Mouse (Mus musculus) CH12.LX (cell line): ENCODE results near the gene Ncam2.

ENCODE experiments used
- MAX ChIP-seq: IDR thresholded peaks from 2 replicates; pipeline ENCODE4 v1.6.1; 2011; ENCODE audit warnings: low read length, improper control_type of control experiment
- MEF2A ChIP-seq: IDR thresholded peaks from 2 replicates; pipeline ENCODE4 v1.6.1; 2014; ENCODE audit warnings: low read depth, mild to moderate bottlenecking, inconsistent platforms, low read length, improper control_type of control experiment, borderline replicate concordance
- MXI1 ChIP-seq: IDR thresholded peaks from 2 replicates; pipeline ENCODE4 v1.6.1; 2011; ENCODE audit warnings: mild to moderate bottlenecking, low read depth, low read length, improper control_type of control experiment
- PAX5 ChIP-seq: IDR thresholded peaks from 2 replicates; pipeline ENCODE4 v1.6.1; 2012; ENCODE audit warnings: low read length, inconsistent platforms, mixed read lengths
- POLR2A ChIP-seq: IDR thresholded peaks from 2 replicates; pipeline ENCODE4 v1.6.1; 2011; ENCODE audit warnings: low read depth, mild to moderate bottlenecking, improper control_type of control experiment, low read length
- POLR2AphosphoS2 ChIP-seq: IDR thresholded peaks from 2 replicates; pipeline ENCODE4 v1.6.1; 2011; ENCODE audit warnings: low read depth, low read length, improper control_type of control experiment

DNA sequence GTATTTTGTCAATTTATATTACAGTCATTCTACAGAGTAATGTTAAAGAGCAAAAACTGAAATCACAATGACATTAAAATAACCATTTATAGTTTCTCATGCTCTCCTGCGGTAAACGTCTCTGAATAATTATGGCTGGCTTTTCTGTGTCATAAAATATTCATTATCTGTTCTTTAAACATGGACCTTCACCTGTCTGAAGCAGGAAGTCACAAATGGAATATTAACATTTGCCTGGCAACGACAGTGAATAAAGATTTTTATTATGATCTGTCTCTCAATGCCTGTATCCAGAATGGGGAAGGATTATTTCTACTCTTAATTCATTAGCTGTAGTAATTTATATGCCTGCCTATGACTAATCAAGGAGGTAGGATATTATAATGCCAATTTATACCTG is 108.7 kb downstream of the Ncam2 start:
- TF ChIP-seq POLR2A (no peak), MAX (no peak), MEF2A (no peak), POLR2AphosphoS2 (no peak), PAX5 (no peak), MXI1 (no peak)
